Mouse (Mus musculus) embryonic fibroblast, embryonic 13.5 days (primary cell): ENCODE results near the gene Dmp1. TPM values are rescaled to one million over a fixed set of nuclear protein-coding genes. Genes with fewer than 3 reads are reported as not detected.

ENCODE experiments used
- H3K27ac ChIP-seq: 2 replicates; pipeline ENCODE4 v1.5.1; 2012; ENCODE audit warnings: low read length, control low read depth, inconsistent platforms; ENCODE audit not compliant: insufficient read depth
- H3K4me1 ChIP-seq: 2 replicates; pipeline ENCODE4 v1.6.1; 2011; ENCODE audit warnings: low read length; ENCODE audit not compliant: control insufficient read depth, insufficient read depth
- H3K4me3 ChIP-seq: 2 replicates; pipeline ENCODE4 v1.5.1; 2011; ENCODE audit warnings: mild to moderate bottlenecking, control low read depth, low read length; ENCODE audit not compliant: insufficient read depth
- CTCF ChIP-seq: IDR thresholded peaks from 2 replicates; pipeline ENCODE4 v1.5.1; 2011; ENCODE audit warnings: mild to moderate bottlenecking, control low read depth, low read length, moderate library complexity, borderline replicate concordance; ENCODE audit not compliant: insufficient read depth
- POLR2A ChIP-seq: IDR thresholded peaks from 2 replicates; pipeline ENCODE4 v1.6.1; 2011; ENCODE audit warnings: low read depth, mild to moderate bottlenecking, control low read depth, low read length, moderate library complexity
- polyA plus RNA-seq: library from polyadenylated mRNA; stranded (reverse); fragments of >200 nt; gene quantifications from 2 replicates; pipeline ENCODE4 v1.2.4, GENCODE M21; 2011; ENCODE audit warnings: low read depth; ENCODE audit not compliant: missing spikeins, insufficient read length

Dmp1 gene
- polyA plus RNA-seq, 1 experiment, result 0.25 TPM

GRCm38 (mm10) chr5:104251811-104252210 lies 49.4 kb downstream of the Dmp1 start:
- TF ChIP-seq POLR2A, result no peak
- TF ChIP-seq CTCF, result no peak
- Histone ChIP-seq H3K4me1 (0 out of 2 replicates have a peak, but pooled peaks cover 4% of the 10 kb centered on the region), H3K27ac (0 out of 2 replicates have a peak overlapping the region, but pooled peaks have one; percentile 30), H3K4me3 (no peak overlapping the region)

- H3K27ac ChIP-seq, result no peak overlapping the region
- 0 out of 2 replicates have a peak, but pooled peaks cover 4% of the 10 kb centered on the region for H3K4me1 ChIP-seq
- no peak overlapping the region for H3K4me3 ChIP-seq
- TF ChIP-seq CTCF (no peak), POLR2A (no peak)
Measured at GRCm38 (mm10) chr5:104256585-104256984, 54.2 kb downstream of the Dmp1 start.

GRCm38 (mm10) chr5:104261908-104262461 lies 59.6 kb downstream of the Dmp1 start:
- Histone ChIP-seq H3K4me1 (no peaks in the 10 kb centered on the region), H3K4me3 (no peak overlapping the region), H3K27ac (no peak overlapping the region)
- TF ChIP-seq POLR2A, result no peak
- TF ChIP-seq CTCF, result no peak

- Histone ChIP-seq H3K4me1 (no peaks in the 10 kb centered on the region), H3K27ac (no peak overlapping the region), H3K4me3 (no peak overlapping the region)
- TF ChIP-seq POLR2A (no peak), CTCF (no peak)
Measured at GRCm38 (mm10) chr5:104263014-104263776, 60.8 kb downstream of the Dmp1 start.

Other genes with a start within 250 kb of the Dmp1 start
- not detected in 2 replicates for gene Hsd17b13, start 225.2 kb upstream of the Dmp1 start, polyA plus RNA-seq
- gene Hsd17b11, start 180.7 kb upstream of the Dmp1 start, polyA plus RNA-seq, result 36.9 and 39.7 TPM in 2 replicates
- 32.8 and 35.1 TPM in 2 replicates for gene Nudt9, start 156.3 kb upstream of the Dmp1 start, polyA plus RNA-seq
- not detected in 2 replicates for gene Gm17660, start 125.0 kb upstream of the Dmp1 start, polyA plus RNA-seq
- gene Sparcl1, start 88.9 kb upstream of the Dmp1 start, polyA plus RNA-seq, result 1.8 and 4.1 TPM in 2 replicates
- not detected in 2 replicates for gene Dspp, start 31.9 kb upstream of the Dmp1 start, polyA plus RNA-seq
- not detected in 2 replicates for gene Ibsp, start 96.6 kb downstream of the Dmp1 start, polyA plus RNA-seq
- not detected in 2 replicates for gene Mepe, start 122.7 kb downstream of the Dmp1 start, polyA plus RNA-seq
- gene Spp1, start 232.5 kb downstream of the Dmp1 start, polyA plus RNA-seq, result 2,527 and 5,389 TPM in 2 replicates